In the genomic region with DNA sequence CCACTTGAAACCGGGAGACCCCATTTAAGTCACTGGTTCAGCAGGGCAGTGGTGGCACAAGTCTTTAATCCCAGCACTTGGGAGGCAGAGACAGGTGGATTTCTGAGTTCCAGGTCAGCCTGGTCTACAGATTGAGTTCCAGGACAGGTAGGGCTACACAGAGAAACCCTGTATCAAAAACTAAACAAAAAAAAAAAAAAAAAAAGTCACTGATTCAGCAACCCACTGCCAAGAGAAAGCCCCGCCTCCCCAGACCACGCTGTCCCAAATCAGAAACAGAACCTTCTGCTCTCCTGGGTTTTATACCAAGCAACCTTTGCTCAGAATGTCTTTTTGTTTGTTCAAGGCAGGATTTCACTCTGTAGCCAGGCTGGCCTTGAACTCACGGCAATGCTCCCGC, we compare ENCODE assay signal across 6 mouse cellular contexts. TPM values are rescaled to one million over a fixed set of nuclear protein-coding genes. Genes with fewer than 3 reads are reported as not detected.
"Had no signal": no experiment of that assay in that cellular context is flagged by ENCODE, and none has a peak within 500 bp of the region (broad histone marks: within the 10 kb centered on the region; RNA-seq: fewer than 3 reads in every experiment).

No protein-coding gene starts in this region.

RNA-seq across cellular contexts. Expression of a gene that starts 3.0 kb away (rescaled TPM):
- total RNA-seq: megakaryocyte-erythroid progenitor cell, adult 5-6 weeks had no signal
- polyA plus RNA-seq: midbrain, embryonic 11.5 days had no signal

RNA-seq across cellular contexts. Expression of a gene that starts 16.3 kb away (rescaled TPM):
- total RNA-seq: midbrain, postnatal 0 days had no signal

RNA-seq across cellular contexts. Expression of a gene that starts 33.0 kb away (rescaled TPM):
- total RNA-seq: megakaryocyte progenitor cell, adult 5-6 weeks; megakaryocyte-erythroid progenitor cell, adult 5-6 weeks; monocyte, adult 5-6 weeks had no signal
- polyA plus RNA-seq: macrophage had no signal

RNA-seq across cellular contexts. Expression of a gene that starts 44.6 kb away (rescaled TPM):
- total RNA-seq: monocyte, adult 5-6 weeks had no signal
